Mouse (Mus musculus) lung, postnatal 0 days (tissue): Measurements from ENCODE around the gene Hmgb1. TPM values are rescaled to one million over a fixed set of nuclear protein-coding genes. Genes with fewer than 3 reads are reported as not detected.

Source experiments
- ATAC-seq: fragments of 200-750 bp; cut with Nextera tagmentation; 2 replicates; pipeline ENCODE4 v1.8.0; 2017; ENCODE audit warnings: moderate library complexity
- DNase-seq: peaks from one replicate; pipeline ENCODE4 v3.0.0-alpha.2; 2016; ENCODE audit warnings: low spot score
- H3K27ac ChIP-seq: fragments of 300-500 bp; sonication (generic); 2 replicates; pipeline ENCODE4 v1.5.1; 2014; ENCODE audit warnings: antibody characterized with exemption, mild to moderate bottlenecking, low read length, mixed read lengths
- H3K27me3 ChIP-seq: fragments of 300-500 bp; sonication (generic); replicated peaks from 2 replicates; pipeline ENCODE4 v1.6.1; 2014; ENCODE audit warnings: low read length, mixed read lengths; ENCODE audit not compliant: insufficient read depth
- H3K36me3 ChIP-seq: fragments of 300-500 bp; sonication (generic); 2 replicates; pipeline ENCODE4 v1.6.1; 2014; ENCODE audit warnings: low read length, mixed read lengths; ENCODE audit not compliant: insufficient read depth
- H3K4me1 ChIP-seq: fragments of 300-500 bp; sonication (generic); 2 replicates; pipeline ENCODE4 v1.6.1; 2014; ENCODE audit warnings: antibody characterized with exemption, low read depth, low read length, mixed read lengths; ENCODE audit not compliant: insufficient read depth
- H3K4me2 ChIP-seq: fragments of 300-500 bp; sonication (generic); replicated peaks from 2 replicates; pipeline ENCODE4 v1.6.1; 2014; ENCODE audit warnings: low read depth, mild to moderate bottlenecking, low read length, moderate library complexity, mixed read lengths
- H3K4me3 ChIP-seq: fragments of 300-500 bp; sonication (generic); 2 replicates; pipeline ENCODE4 v1.5.1; 2014; ENCODE audit warnings: low read depth, low read length
- H3K9ac ChIP-seq: fragments of 300-500 bp; sonication (generic); replicated peaks from 2 replicates; pipeline ENCODE4 v1.6.1; 2014; ENCODE audit warnings: low read depth, mild to moderate bottlenecking
- H3K9me3 ChIP-seq: fragments of 300-500 bp; sonication (generic); 2 replicates; pipeline ENCODE4 v1.6.1; 2016; ENCODE audit warnings: low read length, mixed read lengths
- CTCF ChIP-seq: IDR thresholded peaks from 2 replicates; pipeline ENCODE4 v1.5.1; 2016; ENCODE audit warnings: antibody characterized with exemption, mild to moderate bottlenecking
- EP300 ChIP-seq: IDR thresholded peaks from 2 replicates; pipeline ENCODE4 v1.6.1; 2016; ENCODE audit warnings: antibody characterized with exemption, mild to moderate bottlenecking, control low read depth
- WGBS: fragments of 180-500 bp; shearing (Covaris S2); extraction: QIAGEN DNeasy Blood & Tissue Kit; methylation state at CpG from one replicate; pipeline ENCODE4 v1.1.7; 2014; 5-methylcytosine and 5-hydroxymethylcytosine counted together
- polyA plus RNA-seq: library from polyadenylated mRNA; unstranded; fragments of >200 nt; fragmentation: Nextera tagmentation; extraction: Ambion mirVana; gene quantifications from 2 replicates; pipeline ENCODE4 v1.2.1, GENCODE M21; 2015

The Hmgb1 gene
- polyA plus RNA-seq, 1 experiment from 2014 or later = 616 TPM

GRCm38 (mm10) chr5:149160469-149160868 is 23.8 kb downstream of the Hmgb1 start:
- Histone ChIP-seq H3K9me3 (no peaks in the 10 kb centered on the region), H3K4me2 (no peak overlapping the region), H3K9ac (no peak overlapping the region), H3K36me3 (no peaks in the 10 kb centered on the region), H3K4me3 (no peak overlapping the region), H3K4me1 (no peaks in the 10 kb centered on the region), H3K27ac (no peak overlapping the region), H3K27me3 (no peaks in the 10 kb centered on the region)
- WGBS = 62% methylated on average over 4 of the region's 4 CpGs
- ATAC-seq = no peak
- no peak for DNase-seq
- TF ChIP-seq CTCF = no peak
- no peak for TF ChIP-seq EP300

- no peaks in the 10 kb centered on the region for H3K9me3 ChIP-seq
- no peak overlapping the region for H3K9ac ChIP-seq
- H3K4me3 ChIP-seq = no peak overlapping the region
- no peak overlapping the region for H3K4me2 ChIP-seq
- TF ChIP-seq EP300 (no peak), CTCF (no peak)
- no peak overlapping the region for H3K27ac ChIP-seq
- DNase-seq (no peak), ATAC-seq (no peak)
- WGBS = 81% methylated on average over 6 of the region's 6 CpGs
- no peaks in the 10 kb centered on the region for H3K27me3 ChIP-seq
- H3K36me3 ChIP-seq = no peaks in the 10 kb centered on the region
- H3K4me1 ChIP-seq = no peaks in the 10 kb centered on the region
These were observed 25.3 kb downstream of the Hmgb1 start for GRCm38 (mm10) chr5:149159021-149159420.

GRCm38 (mm10) chr5:149156886-149157563 is 27.3 kb downstream of the Hmgb1 start:
- Histone ChIP-seq H3K36me3 (no peaks in the 10 kb centered on the region), H3K9me3 (no peaks in the 10 kb centered on the region), H3K9ac (no peak overlapping the region), H3K4me1 (no peaks in the 10 kb centered on the region), H3K4me2 (no peak overlapping the region), H3K27me3 (no peaks in the 10 kb centered on the region), H3K4me3 (no peak overlapping the region), H3K27ac (no peak overlapping the region)
- no peak for DNase-seq
- ATAC-seq = no peak
- TF ChIP-seq EP300 (no peak), CTCF (no peak)
- WGBS = 86% methylated on average over 18 of the region's 18 CpGs

- Histone ChIP-seq H3K9me3 (no peaks in the 10 kb centered on the region), H3K4me1 (no peaks in the 10 kb centered on the region), H3K27me3 (no peaks in the 10 kb centered on the region), H3K4me3 (no peak overlapping the region), H3K36me3 (no peaks in the 10 kb centered on the region), H3K27ac (peak overlapping the region; percentile 76), H3K9ac (no peak overlapping the region), H3K4me2 (peak overlapping the region; percentile 28; the same call in 1 of the 2 replicates)
- DNase-seq (no peak), ATAC-seq (peak; percentile 63; the same call in 1 of the 2 replicates)
- TF ChIP-seq CTCF (no peak), EP300 (no peak)
- 49% methylated on average over 12 of the region's 12 CpGs for WGBS
These were observed 31.5 kb downstream of the Hmgb1 start for GRCm38 (mm10) chr5:149152774-149153155.

GRCm38 (mm10) chr5:149152063-149152773 is 32.1 kb downstream of the Hmgb1 start:
- H3K9me3 ChIP-seq = no peaks in the 10 kb centered on the region
- H3K9ac ChIP-seq = no peak overlapping the region
- no peaks in the 10 kb centered on the region for H3K27me3 ChIP-seq
- ATAC-seq (peak; percentile 92), DNase-seq (peak; percentile 89)
- WGBS = 41% methylated on average over 13 of the region's 13 CpGs
- H3K4me2 ChIP-seq = peak overlapping the region; percentile 28; the same call in 1 of the 2 replicates
- H3K27ac ChIP-seq = peak overlapping the region; percentile 76
- no peak for TF ChIP-seq CTCF
- peak; percentile 80 for TF ChIP-seq EP300
- H3K4me1 ChIP-seq = no peaks in the 10 kb centered on the region
- no peaks in the 10 kb centered on the region for H3K36me3 ChIP-seq
- no peak overlapping the region for H3K4me3 ChIP-seq

- 92% methylated on average over 3 of the region's 3 CpGs for WGBS
- peak overlapping the region; percentile 26; the same call in 1 of the 2 replicates for H3K27ac ChIP-seq
- H3K36me3 ChIP-seq = no peaks in the 10 kb centered on the region
- no peaks in the 10 kb centered on the region for H3K9me3 ChIP-seq
- no peak overlapping the region for H3K9ac ChIP-seq
- H3K4me1 ChIP-seq = no peaks in the 10 kb centered on the region
- DNase-seq (no peak), ATAC-seq (no peak)
- H3K4me3 ChIP-seq = no peak overlapping the region
- TF ChIP-seq CTCF (no peak), EP300 (no peak)
- H3K27me3 ChIP-seq = no peaks in the 10 kb centered on the region
- H3K4me2 ChIP-seq = no peak overlapping the region
These were observed 33.4 kb downstream of the Hmgb1 start for GRCm38 (mm10) chr5:149150882-149151281.
